Mouse (Mus musculus) liver, adult 2 months (tissue): ENCODE measurements at regions not wholly inside any gene's neighbourhood (a gene's known extent, or its start where the extent isn't known, plus 50 kb on each side); places are given as distances from the start of the nearest gene placed in this dataset.
"Not testable (repeated sequence)": the region's sequence is repeated elsewhere in the genome, so short reads cannot be mapped to it uniquely, and the experiment has no call there.

ENCODE experiments used
- DNase-seq: peaks from one replicate; pipeline ENCODE4 v3.0.0-alpha.2; 2011; ENCODE audit warnings: low read depth, low spot score; ENCODE audit errors: extremely low read depth
- H3K27ac ChIP-seq: fragments of 200-500 bp; replicated peaks from 2 replicates; pipeline ENCODE4 v1.5.1; 2012; ENCODE audit warnings: low read depth, mild to moderate bottlenecking, control low read depth, inconsistent platforms, low read length; ENCODE audit not compliant: insufficient read depth
- H3K27me3 ChIP-seq: fragments of 200-500 bp; 2 replicates; pipeline ENCODE4 v1.6.1; 2012; ENCODE audit warnings: mild to moderate bottlenecking, moderate library complexity, low read length, inconsistent platforms; ENCODE audit not compliant: control insufficient read depth, insufficient read depth
- H3K36me3 ChIP-seq: fragments of 200-500 bp; 2 replicates; pipeline ENCODE4 v1.6.1; 2012; ENCODE audit warnings: low read length, inconsistent platforms; ENCODE audit not compliant: control insufficient read depth, insufficient read depth
- H3K4me1 ChIP-seq: fragments of 200-500 bp; 2 replicates; pipeline ENCODE4 v1.6.1; 2011; ENCODE audit warnings: low read length; ENCODE audit not compliant: control insufficient read depth, insufficient read depth
- H3K4me3 ChIP-seq: fragments of 200-500 bp; 2 replicates; pipeline ENCODE4 v1.5.1; 2011; ENCODE audit warnings: low read depth, mild to moderate bottlenecking, control low read depth, low read length, moderate library complexity; ENCODE audit not compliant: insufficient read depth
- H3K79me2 ChIP-seq: fragments of 200-500 bp; 2 replicates; pipeline ENCODE4 v1.6.1; 2012; ENCODE audit warnings: inconsistent platforms, mild to moderate bottlenecking, low read length, moderate library complexity; ENCODE audit not compliant: control insufficient read depth, insufficient read depth
- H3K9ac ChIP-seq: fragments of 200-500 bp; 2 replicates; pipeline ENCODE4 v1.6.1; 2012; ENCODE audit warnings: low read depth, mild to moderate bottlenecking, control low read depth, inconsistent platforms, low read length
- CTCF ChIP-seq: fragments of 200-500 bp; IDR thresholded peaks from 2 replicates; pipeline ENCODE4 v1.5.1; 2011; ENCODE audit warnings: low read depth, low read length, control low read depth
- POLR2A ChIP-seq: fragments of 200-500 bp; IDR thresholded peaks from 2 replicates; pipeline ENCODE4 v1.6.1; 2011; ENCODE audit warnings: low read length, control low read depth; ENCODE audit not compliant: insufficient read depth; ENCODE audit errors: extremely low read depth
- WGBS: fragments of 180-500 bp; shearing (Covaris S2); methylation state at CpG from one replicate; pipeline ENCODE4 v1.1.7; 2018; 5-methylcytosine and 5-hydroxymethylcytosine counted together

DNA sequence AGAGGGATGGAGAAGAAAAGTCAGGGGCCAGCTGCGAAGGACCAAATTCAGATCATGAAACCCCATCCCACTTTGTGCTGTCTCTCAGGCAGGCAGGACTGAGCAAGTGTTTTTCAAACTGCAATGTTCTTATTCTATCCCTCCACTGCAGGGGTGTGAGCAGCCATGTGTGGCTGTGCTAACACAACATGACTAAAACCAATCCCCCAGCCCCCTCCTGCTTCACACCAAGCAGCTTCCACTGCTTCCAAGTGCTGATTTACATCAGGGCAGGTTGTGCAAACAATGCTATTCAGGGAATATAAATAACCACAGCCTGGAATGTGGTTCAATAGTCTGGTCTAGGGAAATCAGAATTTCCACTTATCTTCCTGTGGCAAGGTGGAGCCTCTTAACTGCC lies 517.0 kb upstream of the Brinp1 start:
- 75% methylated on average over 1 of the region's 1 CpGs for WGBS
- TF ChIP-seq POLR2A (no peak), CTCF (no peak)
- no peak overlapping the region for H3K4me3 ChIP-seq

DNA sequence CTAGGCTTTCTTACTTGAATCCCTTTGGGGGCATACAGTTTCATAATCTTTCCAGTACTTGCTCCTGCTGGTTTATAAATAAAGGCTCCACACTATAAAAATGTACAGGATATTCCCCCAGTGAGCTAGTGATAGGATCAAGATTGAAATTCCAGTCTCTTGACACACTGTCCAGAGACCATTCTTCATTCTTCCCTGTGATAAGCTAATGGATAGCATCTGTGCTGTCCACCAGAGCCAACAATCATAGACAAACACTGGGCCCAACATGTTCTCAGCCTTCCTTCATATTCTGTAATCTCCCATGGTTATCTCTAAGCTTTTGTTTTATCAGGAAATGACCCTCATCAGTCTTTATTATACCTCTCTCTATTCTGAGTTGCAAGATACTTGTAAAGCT lies 505.8 kb upstream of the Brinp1 start:
- Histone ChIP-seq H3K4me3 (no peak overlapping the region), H3K79me2 (no peaks in the 10 kb centered on the region), H3K36me3 (no peaks in the 10 kb centered on the region), H3K27me3 (no peaks in the 10 kb centered on the region), H3K27ac (no peak overlapping the region), H3K4me1 (no peaks in the 10 kb centered on the region), H3K9ac (no peak overlapping the region)
- DNase-seq, result no peak
- TF ChIP-seq POLR2A (no peak), CTCF (no peak)

More for the DNA sequence above, 517.0 kb upstream of the Brinp1 start:
- no peaks in the 10 kb centered on the region for H3K27me3 ChIP-seq
- no peaks in the 10 kb centered on the region for H3K4me1 ChIP-seq
- DNase-seq, result no peak
- no peak overlapping the region for H3K9ac ChIP-seq
- H3K27ac ChIP-seq, result no peak overlapping the region
- H3K36me3 ChIP-seq, result no peaks in the 10 kb centered on the region
- H3K79me2 ChIP-seq, result no peaks in the 10 kb centered on the region

DNA sequence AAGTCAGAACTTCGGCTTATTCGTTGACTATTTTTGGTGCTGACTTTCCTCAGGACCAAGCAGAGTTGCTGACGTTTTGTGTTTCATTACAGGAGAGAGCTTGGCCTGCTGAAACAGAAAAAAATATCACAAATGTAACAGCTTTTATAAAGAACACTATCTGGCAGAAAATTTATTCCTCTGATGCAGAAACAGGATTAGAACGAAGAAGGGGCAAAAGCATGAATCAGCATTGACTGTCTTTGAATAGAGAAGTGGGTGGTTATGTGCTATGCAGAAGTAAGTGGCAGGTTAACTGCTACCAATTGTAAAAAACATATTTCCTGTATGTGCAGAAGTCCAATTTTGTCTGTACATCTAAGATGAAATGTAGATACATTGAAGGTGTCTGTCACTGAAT lies 502.2 kb upstream of the Brinp1 start:
- H3K27me3 ChIP-seq, result no peaks in the 10 kb centered on the region
- no peaks in the 10 kb centered on the region for H3K79me2 ChIP-seq
- whole genome bisulfite sequencing, result 82% methylated on average over 4 of the region's 4 CpGs
- H3K36me3 ChIP-seq, result no peaks in the 10 kb centered on the region
- no peak overlapping the region for H3K4me3 ChIP-seq
- DNase-seq, result no peak
- no peak overlapping the region for H3K27ac ChIP-seq
- no peaks in the 10 kb centered on the region for H3K4me1 ChIP-seq
- H3K9ac ChIP-seq, result no peak overlapping the region
- TF ChIP-seq CTCF, result no peak
- TF ChIP-seq POLR2A, result no peak

DNA sequence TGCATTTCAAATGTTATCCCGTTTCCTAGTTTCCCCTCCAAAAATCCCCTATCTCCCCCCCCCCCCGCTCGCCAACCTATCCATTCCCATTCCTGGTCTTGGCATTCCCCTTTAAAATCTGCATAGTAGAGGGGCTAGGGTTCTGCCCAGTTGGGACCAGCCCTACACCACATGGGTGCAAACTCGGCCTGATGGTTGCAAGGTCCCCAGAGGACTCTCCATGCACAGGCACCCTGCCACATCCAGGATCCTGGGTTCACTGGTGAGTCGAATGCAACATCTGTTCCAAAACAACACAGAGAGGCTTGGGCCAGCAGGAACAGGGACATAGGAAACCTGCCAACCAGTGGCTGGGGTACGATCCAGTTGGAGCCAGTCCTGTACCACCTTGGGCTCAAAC lies 492.0 kb upstream of the Brinp1 start:
- 72% methylated on average over 6 of the region's 6 CpGs for WGBS
- no peak overlapping the region for H3K4me3 ChIP-seq
- TF ChIP-seq CTCF (no peak), POLR2A (no peak)
- no peak for DNase-seq
- H3K27ac ChIP-seq, result no peak overlapping the region
- no peaks in the 10 kb centered on the region for H3K27me3 ChIP-seq
- no peaks in the 10 kb centered on the region for H3K36me3 ChIP-seq
- no peak overlapping the region for H3K9ac ChIP-seq
- H3K4me1 ChIP-seq, result no peaks in the 10 kb centered on the region
- H3K79me2 ChIP-seq, result no peaks in the 10 kb centered on the region

DNA sequence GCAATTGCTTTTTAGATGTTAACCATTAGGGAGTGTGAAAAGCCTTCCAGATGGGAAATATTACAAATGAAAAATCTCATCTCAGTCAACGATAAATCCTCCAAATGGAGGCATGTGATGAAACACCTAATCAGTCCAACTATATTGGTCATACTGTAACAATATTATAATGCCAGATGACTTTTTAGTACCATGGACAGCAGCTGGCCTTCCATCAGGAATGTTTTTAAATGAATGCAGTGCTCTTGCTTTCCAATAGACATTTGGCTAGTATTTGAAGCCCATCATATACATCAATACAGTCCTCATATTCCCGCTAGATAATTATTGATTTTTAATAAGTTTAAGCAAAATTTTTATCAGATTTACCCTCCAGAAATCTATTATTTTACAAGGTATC lies 489.8 kb upstream of the Brinp1 start:
- no peak overlapping the region for H3K27ac ChIP-seq
- no peaks in the 10 kb centered on the region for H3K79me2 ChIP-seq
- DNase-seq, result no peak
- H3K4me1 ChIP-seq, result no peaks in the 10 kb centered on the region
- no peaks in the 10 kb centered on the region for H3K36me3 ChIP-seq
- no peaks in the 10 kb centered on the region for H3K27me3 ChIP-seq
- no peak overlapping the region for H3K4me3 ChIP-seq
- WGBS, result 74% methylated on average over 2 of the region's 2 CpGs
- H3K9ac ChIP-seq, result no peak overlapping the region
- no peak for TF ChIP-seq CTCF
- no peak for TF ChIP-seq POLR2A

DNA sequence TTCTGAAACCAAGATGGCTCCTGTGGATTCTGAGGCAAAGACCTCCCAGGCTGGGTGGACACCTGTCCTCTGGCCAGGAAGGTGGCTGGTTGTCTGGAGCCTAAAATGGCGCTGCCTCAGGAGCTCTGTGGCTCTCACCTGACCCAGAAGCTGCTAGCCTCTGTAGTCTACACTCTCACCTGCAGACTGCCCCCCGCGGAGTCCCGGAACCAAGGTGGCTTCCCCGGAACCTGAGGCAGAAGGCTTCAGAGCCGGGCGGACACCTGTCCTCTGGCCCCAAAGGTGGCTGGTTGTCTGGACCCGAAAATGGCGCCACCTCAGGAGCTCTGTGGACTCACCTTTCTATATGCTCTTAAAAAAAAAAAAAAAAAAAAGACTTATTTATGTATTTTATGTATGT lies 481.2 kb upstream of the Brinp1 start:
- no peak overlapping the region for H3K27ac ChIP-seq
- no peak for TF ChIP-seq POLR2A
- no peaks in the 10 kb centered on the region for H3K27me3 ChIP-seq
- no peak for DNase-seq
- no peaks in the 10 kb centered on the region for H3K4me1 ChIP-seq
- WGBS, result 82% methylated on average over 9 of the region's 9 CpGs
- H3K79me2 ChIP-seq, result no peaks in the 10 kb centered on the region
- H3K36me3 ChIP-seq, result no peaks in the 10 kb centered on the region
- no peak overlapping the region for H3K4me3 ChIP-seq
- no peak overlapping the region for H3K9ac ChIP-seq

DNA sequence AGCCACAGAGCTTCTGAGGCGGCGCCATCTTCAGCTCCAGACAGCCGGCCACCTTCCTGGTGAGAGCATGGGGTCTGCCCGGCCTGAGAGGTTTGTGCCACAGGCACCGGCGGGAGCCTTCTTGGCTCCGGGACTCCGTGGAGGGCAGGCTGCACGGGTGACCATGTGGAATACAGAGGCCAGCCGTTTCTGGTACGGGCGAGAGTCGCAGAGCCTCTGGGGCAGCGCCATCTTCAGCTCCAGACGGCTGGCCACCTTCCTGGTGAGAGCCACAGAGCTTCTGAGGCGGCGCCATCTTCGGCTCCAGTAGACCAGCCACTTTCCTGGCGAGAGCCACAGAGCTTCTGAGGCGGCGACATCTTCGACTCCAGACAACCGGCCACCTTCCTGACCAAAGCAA lies 456.2 kb upstream of the Brinp1 start:
- not testable (repeated sequence) for H3K4me1 ChIP-seq, H3K36me3 ChIP-seq, H3K79me2 ChIP-seq, H3K27me3 ChIP-seq, H3K27ac ChIP-seq, H3K9ac ChIP-seq, H3K4me3 ChIP-seq, DNase-seq
- 95% methylated on average over 22 of the region's 23 CpGs for WGBS
